Mouse (Mus musculus) MEL (cell line): ENCODE measurements around the gene Pacsin1.

Experiments
- CHD2 ChIP-seq: IDR thresholded peaks from 2 replicates; pipeline ENCODE4 v1.6.1; 2011; ENCODE audit warnings: low read length, improper control_type of control experiment
- CTCF ChIP-seq, 3 experiments: IDR thresholded peaks in 2 of 3; conservative IDR thresholded peaks in 1 of 3; 2 replicates each; pipeline ENCODE4 v1.5.1; 2011 to 2012; ENCODE audit warnings: low read length in 3 of 3, low read depth in 2 of 3, mild to moderate bottlenecking in 2 of 3, improper control_type of control experiment in 1 of 3, inconsistent platforms in 1 of 3, mixed read lengths in 1 of 3, moderate library complexity in 1 of 3; ENCODE audit not compliant: control insufficient read depth in 1 of 3, insufficient read depth in 1 of 3, poor library complexity in 1 of 3, severe bottlenecking in 1 of 3
- GATA1 ChIP-seq: IDR thresholded peaks from 2 replicates; pipeline ENCODE4 v1.6.1; 2011; ENCODE audit warnings: low read depth, low read length, improper control_type of control experiment
- JUND ChIP-seq: IDR thresholded peaks from 2 replicates; pipeline ENCODE4 v1.6.1; 2011; ENCODE audit warnings: low read depth, mild to moderate bottlenecking, improper control_type of control experiment, low read length
- POLR2A ChIP-seq, 2 experiments: IDR thresholded peaks; 2 replicates each; pipeline ENCODE4 v1.6.1; 2011 to 2012; ENCODE audit warnings: low read length in 2 of 2, mild to moderate bottlenecking in 2 of 2, control low read depth in 1 of 2, improper control_type of control experiment in 1 of 2, low read depth in 1 of 2, moderate library complexity in 1 of 2; ENCODE audit not compliant: control insufficient read depth in 1 of 2, insufficient read depth in 1 of 2, poor library complexity in 1 of 2
- SIN3A ChIP-seq: IDR thresholded peaks from 2 replicates; pipeline ENCODE4 v1.6.1; 2012; ENCODE audit warnings: low read length, improper control_type of control experiment, inconsistent platforms
- TAL1 ChIP-seq: IDR thresholded peaks from 2 replicates; pipeline ENCODE4 v1.6.1; 2012; ENCODE audit warnings: mild to moderate bottlenecking, inconsistent platforms, low read length, moderate library complexity, mixed read lengths
- USF1 ChIP-seq: IDR thresholded peaks from 2 replicates; pipeline ENCODE4 v1.6.1; 2014; ENCODE audit warnings: low read depth, mild to moderate bottlenecking, inconsistent platforms, low read length, improper control_type of control experiment, moderate library complexity

- TF ChIP-seq CTCF (IDR thresholded peaks at IDR 0.05 in 2 of 3, conservative IDR thresholded peaks at IDR 0.05 in 1 of 3; ENCODE audit: control insufficient read depth in 1 of 3, insufficient read depth in 1 of 3, low read depth in 2 of 3, low read length in 3 of 3, poor library complexity in 1 of 3, severe bottlenecking in 1 of 3) (no peak), CHD2 (no peak), POLR2A (IDR thresholded peaks at IDR 0.05; ENCODE audit: control insufficient read depth in 1 of 2, insufficient read depth in 1 of 2, low read depth in 1 of 2, low read length in 2 of 2, poor library complexity in 1 of 2) (no peak), SIN3A (no peak), JUND (no peak), GATA1 (no peak), USF1 (no peak), TAL1 (no peak)
These were observed 62.9 kb downstream of the Pacsin1 start for GRCm38 (mm10) chr17:27718250-27718649.
